Mouse (Mus musculus) brain, embryonic 14.5 days (tissue): ENCODE results near the gene Hoxc11.

Experiments
- CTCF ChIP-seq: fragments of 200-500 bp; IDR thresholded peaks from 2 replicates; pipeline ENCODE4 v1.5.1; 2012; ENCODE audit warnings: inconsistent platforms, mild to moderate bottlenecking, moderate library complexity, borderline replicate concordance; ENCODE audit not compliant: insufficient read depth, insufficient read length; ENCODE audit errors: extremely low read depth
- POLR2A ChIP-seq: fragments of 200-500 bp; IDR thresholded peaks from 2 replicates; pipeline ENCODE4 v1.6.1; 2012; ENCODE audit warnings: mild to moderate bottlenecking, inconsistent platforms, borderline replicate concordance; ENCODE audit not compliant: poor library complexity, insufficient read depth, insufficient read length, severe bottlenecking; ENCODE audit errors: extremely low read depth

DNA sequence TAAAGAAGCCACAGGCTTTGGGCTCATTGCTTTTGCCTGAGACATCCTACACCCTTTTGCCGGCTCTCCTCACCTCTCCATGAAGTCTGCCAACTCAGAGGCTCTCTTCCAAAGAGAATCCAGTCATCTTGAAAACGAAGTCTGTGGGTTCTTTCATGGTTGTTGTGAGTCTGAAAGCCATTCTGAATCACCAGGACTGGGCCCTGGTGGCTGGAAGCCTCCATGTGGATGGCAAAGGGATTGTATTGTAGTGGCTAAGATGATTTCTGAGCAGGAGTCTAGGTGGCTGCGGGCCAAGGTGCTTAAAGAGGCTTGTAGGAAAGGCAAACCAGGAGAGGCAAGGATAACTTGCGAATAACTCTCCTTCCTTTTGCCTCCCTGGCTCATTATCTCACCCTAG lies 47.9 kb downstream of the Hoxc11 start:
- no peak for TF ChIP-seq CTCF
- no peak for TF ChIP-seq POLR2A
